Mouse (Mus musculus): ENCODE data around the gene Kcnc1. TPM values are rescaled to one million over a fixed set of nuclear protein-coding genes. Genes with fewer than 3 reads are reported as not detected.

Gene Kcnc1
- polyA plus RNA-seq, 1 experiment from 2014 or later: 0.24 TPM

GRCm38 (mm10) chr7:46415818-46416425 lies 19.6 kb downstream of the Kcnc1 start:
- Histone ChIP-seq H3K36me3 (replicated peaks) (no peaks in the 10 kb centered on the region), H3K4me3 (no peak overlapping the region), H3K27ac (no peak overlapping the region), H3K27me3 (ENCODE audit: poor library complexity, severe bottlenecking) (no peaks in the 10 kb centered on the region), H3K4me1 (no peaks in the 10 kb centered on the region; the same call in 1 of the 2 replicates), H3K9me3 (no peaks in the 10 kb centered on the region)
- DNase-seq (ENCODE audit: extremely low spot score, low spot score): no peak
- 87% methylated on average over 14 of the region's 14 CpGs for WGBS

- H3K4me3 ChIP-seq: no peak overlapping the region
- DNase-seq (ENCODE audit: extremely low spot score, low spot score): no peak
- H3K27ac ChIP-seq: no peak overlapping the region
- no peaks in the 10 kb centered on the region for H3K9me3 ChIP-seq
- H3K27me3 ChIP-seq (ENCODE audit: poor library complexity, severe bottlenecking): no peaks in the 10 kb centered on the region
- H3K4me1 ChIP-seq: peaks cover 11% of the 10 kb centered on the region
- H3K36me3 ChIP-seq (replicated peaks): no peaks in the 10 kb centered on the region
- 80% methylated on average over 7 of the region's 7 CpGs for WGBS
Measured at GRCm38 (mm10) chr7:46417467-46417866, 21.2 kb downstream of the Kcnc1 start.

- Histone ChIP-seq H3K36me3 (replicated peaks) (no peaks in the 10 kb centered on the region), H3K4me3 (no peak overlapping the region), H3K4me1 (peaks cover 18% of the 10 kb centered on the region), H3K9me3 (no peaks in the 10 kb centered on the region), H3K27me3 (ENCODE audit: poor library complexity, severe bottlenecking) (no peaks in the 10 kb centered on the region), H3K27ac (no peak overlapping the region)
- 85% methylated on average over 16 of the region's 16 CpGs for WGBS
- no peak for DNase-seq (ENCODE audit: extremely low spot score, low spot score)
Measured at GRCm38 (mm10) chr7:46418102-46418622, 21.9 kb downstream of the Kcnc1 start.

- Histone ChIP-seq H3K9me3 (no peaks in the 10 kb centered on the region), H3K36me3 (replicated peaks) (no peaks in the 10 kb centered on the region), H3K27ac (0 out of 2 replicates have a peak overlapping the region, but pooled peaks have one; percentile 2), H3K27me3 (ENCODE audit: poor library complexity, severe bottlenecking) (no peaks in the 10 kb centered on the region), H3K4me1 (peaks cover 30% of the 10 kb centered on the region), H3K4me3 (no peak overlapping the region)
- WGBS: 56% methylated on average over 5 of the region's 5 CpGs
- DNase-seq (ENCODE audit: extremely low spot score, low spot score): no peak
Measured at GRCm38 (mm10) chr7:46421535-46421934, 25.2 kb downstream of the Kcnc1 start.

GRCm38 (mm10) chr7:46422052-46422763 lies 25.9 kb downstream of the Kcnc1 start:
- peak overlapping the region; percentile 51; the same call in 1 of the 2 replicates for H3K27ac ChIP-seq
- H3K4me3 ChIP-seq: no peak overlapping the region
- WGBS: 76% methylated on average over 8 of the region's 8 CpGs
- H3K4me1 ChIP-seq: peaks cover 30% of the 10 kb centered on the region
- DNase-seq (ENCODE audit: extremely low spot score, low spot score): no peak
- H3K27me3 ChIP-seq (ENCODE audit: poor library complexity, severe bottlenecking): no peaks in the 10 kb centered on the region
- no peaks in the 10 kb centered on the region for H3K9me3 ChIP-seq
- H3K36me3 ChIP-seq (replicated peaks): no peaks in the 10 kb centered on the region

- no peaks in the 10 kb centered on the region for H3K9me3 ChIP-seq
- H3K27ac ChIP-seq: peak overlapping the region; percentile 51; the same call in 1 of the 2 replicates
Measured at GRCm38 (mm10) chr7:46422764-46423412, 26.6 kb downstream of the Kcnc1 start.

GRCm38 (mm10) chr7:46423951-46424350 lies 27.7 kb downstream of the Kcnc1 start:
- H3K4me3 ChIP-seq: no peak overlapping the region
- no peaks in the 10 kb centered on the region for H3K36me3 ChIP-seq (replicated peaks)
- no peaks in the 10 kb centered on the region for H3K27me3 ChIP-seq (ENCODE audit: poor library complexity, severe bottlenecking)
- no peak overlapping the region for H3K27ac ChIP-seq
- peaks cover 30% of the 10 kb centered on the region for H3K4me1 ChIP-seq
- DNase-seq (ENCODE audit: extremely low spot score, low spot score): no peak
- WGBS: 67% methylated on average over 3 of the region's 3 CpGs
- no peaks in the 10 kb centered on the region for H3K9me3 ChIP-seq

More at GRCm38 (mm10) chr7:46422764-46423412, 26.6 kb downstream of the Kcnc1 start:
- 51% methylated on average over 18 of the region's 18 CpGs for WGBS
- H3K4me1 ChIP-seq: peaks cover 30% of the 10 kb centered on the region
- DNase-seq (ENCODE audit: extremely low spot score, low spot score): peak; percentile 61
- no peaks in the 10 kb centered on the region for H3K27me3 ChIP-seq (ENCODE audit: poor library complexity, severe bottlenecking)
- H3K36me3 ChIP-seq (replicated peaks): no peaks in the 10 kb centered on the region
- no peak overlapping the region for H3K4me3 ChIP-seq

- Histone ChIP-seq H3K9me3 (no peaks in the 10 kb centered on the region), H3K4me3 (no peak overlapping the region), H3K4me1 (peaks cover 30% of the 10 kb centered on the region), H3K27me3 (ENCODE audit: poor library complexity, severe bottlenecking) (no peaks in the 10 kb centered on the region), H3K36me3 (replicated peaks) (no peaks in the 10 kb centered on the region), H3K27ac (peak overlapping the region; percentile 5; the same call in 1 of the 2 replicates)
- DNase-seq (ENCODE audit: extremely low spot score, low spot score): no peak
- 71% methylated on average over 4 of the region's 4 CpGs for WGBS
Measured at GRCm38 (mm10) chr7:46425012-46425411, 28.7 kb downstream of the Kcnc1 start.

GRCm38 (mm10) chr7:46433874-46434273 lies 37.6 kb downstream of the Kcnc1 start:
- 81% methylated on average over 5 of the region's 5 CpGs for WGBS
- Histone ChIP-seq H3K36me3 (replicated peaks) (no peaks in the 10 kb centered on the region), H3K4me3 (no peak overlapping the region), H3K9me3 (no peaks in the 10 kb centered on the region), H3K4me1 (peaks cover 6% of the 10 kb centered on the region), H3K27ac (peak overlapping the region; percentile 11; the same call in 1 of the 2 replicates), H3K27me3 (ENCODE audit: poor library complexity, severe bottlenecking) (no peaks in the 10 kb centered on the region)
- DNase-seq (ENCODE audit: extremely low spot score, low spot score): no peak

- WGBS: 89% methylated on average over 5 of the region's 5 CpGs
- Histone ChIP-seq H3K4me1 (peaks cover 6% of the 10 kb centered on the region), H3K4me3 (no peak overlapping the region), H3K27me3 (ENCODE audit: poor library complexity, severe bottlenecking) (no peaks in the 10 kb centered on the region), H3K36me3 (replicated peaks) (no peaks in the 10 kb centered on the region), H3K27ac (no peak overlapping the region), H3K9me3 (no peaks in the 10 kb centered on the region)
- no peak for DNase-seq (ENCODE audit: extremely low spot score, low spot score)
Measured at GRCm38 (mm10) chr7:46435833-46436232, 39.5 kb downstream of the Kcnc1 start.

- DNase-seq (ENCODE audit: extremely low spot score, low spot score): no peak
- no peak overlapping the region for H3K27ac ChIP-seq
- H3K9me3 ChIP-seq: no peaks in the 10 kb centered on the region
- peaks cover 3% of the 10 kb centered on the region for H3K4me1 ChIP-seq
- no peaks in the 10 kb centered on the region for H3K36me3 ChIP-seq (replicated peaks)
- no peak overlapping the region for H3K4me3 ChIP-seq
- no peaks in the 10 kb centered on the region for H3K27me3 ChIP-seq (ENCODE audit: poor library complexity, severe bottlenecking)
- 73% methylated on average over 9 of the region's 9 CpGs for WGBS
Measured at GRCm38 (mm10) chr7:46438537-46439141, 42.3 kb downstream of the Kcnc1 start.

- DNase-seq (ENCODE audit: extremely low spot score, low spot score): no peak
- H3K9me3 ChIP-seq: no peaks in the 10 kb centered on the region
- no peak overlapping the region for H3K27ac ChIP-seq
- H3K4me3 ChIP-seq: no peak overlapping the region
- H3K27me3 ChIP-seq (ENCODE audit: poor library complexity, severe bottlenecking): no peaks in the 10 kb centered on the region
- H3K36me3 ChIP-seq (replicated peaks): no peaks in the 10 kb centered on the region
- H3K4me1 ChIP-seq: no peaks in the 10 kb centered on the region
- 90% methylated on average over 10 of the region's 10 CpGs for WGBS
Measured at GRCm38 (mm10) chr7:46443163-46443562, 46.9 kb downstream of the Kcnc1 start.
